Mouse (Mus musculus) forebrain, postnatal 0 days (tissue): ENCODE data around the gene Gabrg3. TPM values are rescaled to one million over a fixed set of nuclear protein-coding genes. Genes with fewer than 3 reads are reported as not detected.

ENCODE experiments used
- ATAC-seq: fragments of 200-750 bp; cut with Nextera tagmentation; 2 replicates; pipeline ENCODE4 v1.8.0; 2017; ENCODE audit warnings: mild to moderate bottlenecking, moderate library complexity
- DNase-seq: peaks from one replicate; pipeline ENCODE4 v3.0.0-alpha.2; 2015
- H3K27ac ChIP-seq: fragments of 300-500 bp; sonication (generic); 2 replicates; pipeline ENCODE4 v1.5.1; 2014; ENCODE audit warnings: low read depth, mild to moderate bottlenecking, antibody characterized with exemption, low read length, moderate library complexity, mixed read lengths
- H3K27me3 ChIP-seq: fragments of 300-500 bp; sonication (generic); 2 replicates; pipeline ENCODE4 v1.6.1; 2014; ENCODE audit warnings: mild to moderate bottlenecking, low read length, mixed read lengths; ENCODE audit not compliant: insufficient read depth
- H3K36me3 ChIP-seq: fragments of 300-500 bp; sonication (generic); 2 replicates; pipeline ENCODE4 v1.6.1; 2014; ENCODE audit warnings: mild to moderate bottlenecking, moderate library complexity; ENCODE audit not compliant: insufficient read depth
- H3K4me1 ChIP-seq: fragments of 300-500 bp; sonication (generic); 2 replicates; pipeline ENCODE4 v1.6.1; 2014; ENCODE audit warnings: antibody characterized with exemption; ENCODE audit not compliant: insufficient read depth
- H3K4me2 ChIP-seq: fragments of 300-500 bp; sonication (generic); 2 replicates; pipeline ENCODE4 v1.6.1; 2014; ENCODE audit warnings: low read depth, mild to moderate bottlenecking, moderate library complexity
- H3K4me3 ChIP-seq: fragments of 300-500 bp; sonication (generic); 2 replicates; pipeline ENCODE4 v1.5.1; 2014; ENCODE audit warnings: low read depth, low read length, mixed read lengths
- H3K9ac ChIP-seq: fragments of 300-500 bp; sonication (generic); 2 replicates; pipeline ENCODE4 v1.6.1; 2014; ENCODE audit warnings: mild to moderate bottlenecking
- H3K9me3 ChIP-seq: fragments of 300-500 bp; sonication (generic); 2 replicates; pipeline ENCODE4 v1.6.1; 2016; ENCODE audit warnings: low read length
- CTCF ChIP-seq: sonication (generic); IDR thresholded peaks from 2 replicates; pipeline ENCODE4 v1.5.1; 2016; ENCODE audit warnings: antibody characterized with exemption, control low read depth, low read depth
- WGBS: fragments of 180-500 bp; shearing (Covaris S2); extraction: QIAGEN DNeasy Blood & Tissue Kit; methylation state at CpG from one replicate; pipeline ENCODE4 v1.1.7; 2014; 5-methylcytosine and 5-hydroxymethylcytosine counted together
- polyA plus RNA-seq: library from polyadenylated mRNA; unstranded; fragments of >200 nt; fragmentation: Nextera tagmentation; extraction: Ambion mirVana; gene quantifications from 2 replicates; pipeline ENCODE4 v1.2.1, GENCODE M21; 2015
- total RNA-seq: library from RNA; depleted of rRNA; stranded (reverse); fragments of >200 nt; gene quantifications from 2 replicates; pipeline ENCODE4 v1.2.3, GENCODE M21; 2014

The Gabrg3 gene
- total and polyA plus RNA-seq, 2 experiments from 2014 or later = 9.6 to 21.6 TPM

- no peak overlapping the region for H3K4me3 ChIP-seq
- no peak overlapping the region for H3K9ac ChIP-seq
- no peak overlapping the region for H3K27ac ChIP-seq
- WGBS = 87% methylated on average over 3 of the region's 3 CpGs
- H3K9me3 ChIP-seq = no peaks in the 10 kb centered on the region
- no peak overlapping the region for H3K4me2 ChIP-seq
- H3K36me3 ChIP-seq = no peaks in the 10 kb centered on the region
- peak; percentile 19 for DNase-seq
- no peaks in the 10 kb centered on the region for H3K4me1 ChIP-seq
- peak; percentile 81 for ATAC-seq
- H3K27me3 ChIP-seq = no peaks in the 10 kb centered on the region
- TF ChIP-seq CTCF = no peak
These were observed 386.3 kb downstream of the Gabrg3 start for GRCm38 (mm10) chr7:57000585-57001261.

GRCm38 (mm10) chr7:56997713-56998624 lies 389.0 kb downstream of the Gabrg3 start:
- no peaks in the 10 kb centered on the region for H3K27me3 ChIP-seq
- no peaks in the 10 kb centered on the region for H3K4me1 ChIP-seq
- H3K4me3 ChIP-seq = no peak overlapping the region
- H3K9ac ChIP-seq = no peak overlapping the region
- DNase-seq (no peak), ATAC-seq (no peak)
- H3K4me2 ChIP-seq = no peak overlapping the region
- no peak for TF ChIP-seq CTCF
- H3K36me3 ChIP-seq = no peaks in the 10 kb centered on the region
- H3K9me3 ChIP-seq = no peaks in the 10 kb centered on the region
- H3K27ac ChIP-seq = no peak overlapping the region
- 84% methylated on average over 2 of the region's 2 CpGs for WGBS

- Histone ChIP-seq H3K36me3 (no peaks in the 10 kb centered on the region), H3K9ac (no peak overlapping the region), H3K9me3 (no peaks in the 10 kb centered on the region), H3K27ac (no peak overlapping the region), H3K27me3 (no peaks in the 10 kb centered on the region), H3K4me2 (no peak overlapping the region), H3K4me3 (no peak overlapping the region), H3K4me1 (no peaks in the 10 kb centered on the region)
- ATAC-seq = no peak
- peak; percentile 60 for DNase-seq
- TF ChIP-seq CTCF = peak; percentile 72
- 86% methylated on average over 1 of the region's 2 CpGs for WGBS
These were observed 440.6 kb downstream of the Gabrg3 start for GRCm38 (mm10) chr7:56946398-56946797.

- WGBS = 74% methylated on average over 2 of the region's 2 CpGs
- Histone ChIP-seq H3K27ac (no peak overlapping the region), H3K9ac (no peak overlapping the region), H3K4me3 (no peak overlapping the region), H3K4me2 (no peak overlapping the region), H3K27me3 (no peaks in the 10 kb centered on the region), H3K4me1 (no peaks in the 10 kb centered on the region), H3K36me3 (no peaks in the 10 kb centered on the region), H3K9me3 (no peaks in the 10 kb centered on the region)
- DNase-seq = no peak
- ATAC-seq = no peak
- TF ChIP-seq CTCF = no peak
These were observed 445.4 kb downstream of the Gabrg3 start for GRCm38 (mm10) chr7:56941606-56942005.

GRCm38 (mm10) chr7:56938020-56938419 lies 449.0 kb downstream of the Gabrg3 start:
- peak; percentile 22; the same call in 1 of the 2 replicates for TF ChIP-seq CTCF
- no peaks in the 10 kb centered on the region for H3K36me3 ChIP-seq
- no peak overlapping the region for H3K4me2 ChIP-seq
- 78% methylated on average over 5 of the region's 5 CpGs for WGBS
- H3K9me3 ChIP-seq = no peaks in the 10 kb centered on the region
- no peak overlapping the region for H3K4me3 ChIP-seq
- no peak overlapping the region for H3K9ac ChIP-seq
- H3K27ac ChIP-seq = no peak overlapping the region
- no peaks in the 10 kb centered on the region for H3K4me1 ChIP-seq
- ATAC-seq (no peak), DNase-seq (no peak)
- no peaks in the 10 kb centered on the region for H3K27me3 ChIP-seq

- 18% methylated on average over 1 of the region's 1 CpGs for whole genome bisulfite sequencing
- Histone ChIP-seq H3K27me3 (no peaks in the 10 kb centered on the region), H3K4me1 (no peaks in the 10 kb centered on the region), H3K9ac (no peak overlapping the region), H3K36me3 (no peaks in the 10 kb centered on the region), H3K27ac (no peak overlapping the region), H3K4me3 (no peak overlapping the region), H3K4me2 (no peak overlapping the region), H3K9me3 (no peaks in the 10 kb centered on the region)
- ATAC-seq = no peak
- no peak for DNase-seq
- no peak for TF ChIP-seq CTCF
These were observed 467.5 kb downstream of the Gabrg3 start for GRCm38 (mm10) chr7:56919499-56919898.

GRCm38 (mm10) chr7:56914862-56915261 lies 472.1 kb downstream of the Gabrg3 start:
- Histone ChIP-seq H3K4me1 (no peaks in the 10 kb centered on the region), H3K4me3 (no peak overlapping the region)
- no peak for ATAC-seq

More at GRCm38 (mm10) chr7:56914862-56915261, 472.1 kb downstream of the Gabrg3 start:
- H3K36me3 ChIP-seq = no peaks in the 10 kb centered on the region
- H3K27ac ChIP-seq = no peak overlapping the region
- DNase-seq = no peak
- no peaks in the 10 kb centered on the region for H3K9me3 ChIP-seq
- no peaks in the 10 kb centered on the region for H3K27me3 ChIP-seq
- WGBS = 76% methylated on average over 2 of the region's 2 CpGs
- no peak for TF ChIP-seq CTCF
- no peak overlapping the region for H3K4me2 ChIP-seq
- no peak overlapping the region for H3K9ac ChIP-seq
